Mouse (Mus musculus): ENCODE measurements around the gene Atg7.
A peak's percentile ranks its signal among the peaks of the same experiment; 100 is the strongest.
"Not testable (repeated sequence)": the region's sequence is repeated elsewhere in the genome, so short reads cannot be mapped to it uniquely, and the experiment has no call there.

Gene Atg7

GRCm38 (mm10) chr6:114882212-114882611, 239.3 kb downstream of the Atg7 start:
- no peak for DNase-seq (ENCODE audit: low spot score)

DNA sequence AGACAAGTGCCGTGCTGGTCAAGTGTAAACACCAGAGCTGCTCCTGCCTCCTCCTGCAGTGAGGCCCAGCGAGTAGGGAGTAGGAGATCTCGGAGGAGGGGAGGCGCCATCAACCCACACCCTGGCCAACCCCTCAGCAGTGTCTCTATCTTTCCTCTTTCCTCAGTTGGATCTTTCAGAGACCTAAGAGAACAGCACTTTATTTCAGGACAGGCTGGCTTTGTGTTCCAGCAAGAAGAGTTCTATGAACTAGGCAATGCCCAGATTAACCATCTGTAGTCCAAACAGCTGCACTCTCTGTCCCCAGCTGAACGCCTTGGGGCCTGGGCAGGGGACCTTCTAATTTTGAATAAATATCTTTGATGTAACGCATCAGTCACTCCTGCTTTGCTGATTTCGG, 239.8 kb downstream of the Atg7 start:
- DNase-seq (ENCODE audit: low spot score): no peak

- DNase-seq (ENCODE audit: low spot score): peak; percentile 69
Observed at GRCm38 (mm10) chr6:114883261-114883740, 240.4 kb downstream of the Atg7 start.

- DNase-seq (ENCODE audit: low spot score): no peak
Observed at GRCm38 (mm10) chr6:114885129-114885528, 242.2 kb downstream of the Atg7 start.

DNA sequence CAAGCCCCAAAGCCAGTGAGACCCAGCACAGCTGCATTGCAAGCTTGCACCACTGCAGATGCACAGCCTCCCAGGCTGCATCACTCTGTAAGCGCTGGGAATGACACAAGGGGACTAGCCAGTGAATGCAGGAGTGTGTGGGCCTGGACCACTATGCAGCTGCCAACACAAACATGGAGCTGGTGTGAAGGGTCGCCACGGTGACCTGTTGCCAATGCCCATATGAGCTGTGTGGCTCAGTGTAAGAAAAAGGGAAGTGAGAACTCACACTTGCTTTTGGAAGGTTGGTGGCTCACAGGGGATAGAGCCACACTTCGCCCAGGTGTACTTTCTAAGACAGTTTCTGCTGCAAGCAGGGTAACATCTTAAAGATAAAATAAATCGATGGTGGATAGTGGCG, 243.1 kb downstream of the Atg7 start:
- no peak for DNase-seq (ENCODE audit: low spot score)

DNA sequence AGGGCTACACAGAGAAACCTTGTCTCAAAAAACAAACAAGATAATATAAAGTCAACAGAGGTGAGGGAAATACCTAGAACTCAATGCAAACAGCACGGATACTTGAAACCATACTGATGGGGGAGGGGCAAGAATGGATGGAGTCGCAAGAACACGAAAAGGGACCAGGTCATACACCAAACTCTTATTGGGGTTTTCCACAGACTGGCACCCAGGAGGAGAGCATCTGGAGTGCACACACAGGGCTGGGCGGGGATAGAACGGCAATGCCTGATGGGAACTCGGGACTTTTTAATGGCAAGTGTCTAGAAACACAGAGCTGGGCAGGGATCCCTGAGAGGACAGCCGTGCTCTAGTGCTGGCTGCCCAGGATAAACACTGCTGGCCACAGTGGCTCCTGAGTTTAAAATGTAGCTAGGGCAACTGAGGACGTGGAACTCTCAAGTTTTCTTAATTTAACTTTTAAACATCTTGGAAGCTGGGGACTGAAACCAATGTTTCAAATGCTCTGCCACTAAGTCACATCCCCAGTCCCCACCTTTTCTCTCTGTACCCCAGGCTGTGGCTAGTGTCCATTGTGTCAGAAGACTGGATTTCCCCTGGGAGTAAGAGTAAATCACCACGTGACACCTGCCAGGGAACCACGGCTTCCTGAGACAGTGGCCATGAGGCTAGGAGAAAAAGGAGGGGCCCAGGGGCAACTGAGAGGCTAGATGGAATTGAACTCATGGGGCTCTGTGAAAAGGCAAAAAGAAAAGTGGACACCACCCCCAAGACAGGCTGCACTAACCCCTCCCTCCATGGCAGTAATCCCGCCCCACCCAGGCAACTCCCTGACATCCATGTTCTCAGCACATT, 243.8 kb downstream of the Atg7 start:
- no peak for DNase-seq (ENCODE audit: low spot score)

GRCm38 (mm10) chr6:114888922-114889321, 246.0 kb downstream of the Atg7 start:
- DNase-seq (ENCODE audit: low spot score): peak; percentile 44

DNA sequence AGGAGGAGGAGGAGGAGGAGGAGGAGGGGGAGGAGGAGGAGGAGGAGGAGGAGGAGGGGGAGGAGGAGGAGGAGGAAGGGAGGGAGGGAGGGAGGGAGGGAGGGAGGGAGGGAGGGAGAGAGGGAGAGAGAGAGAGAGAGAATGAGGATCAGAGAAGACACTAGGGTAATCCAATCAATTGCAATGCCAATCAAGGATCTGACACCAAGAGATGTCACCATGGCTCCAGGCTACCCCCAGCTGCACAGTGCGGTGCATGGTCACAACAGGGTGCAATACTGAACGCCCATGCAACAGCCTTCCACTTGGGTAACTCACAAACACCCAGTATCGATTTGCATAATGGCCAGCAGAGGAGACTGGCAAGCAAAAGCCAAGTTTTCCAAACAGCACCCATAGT, 247.1 kb downstream of the Atg7 start:
- not testable (repeated sequence) for DNase-seq (ENCODE audit: low spot score)

DNA sequence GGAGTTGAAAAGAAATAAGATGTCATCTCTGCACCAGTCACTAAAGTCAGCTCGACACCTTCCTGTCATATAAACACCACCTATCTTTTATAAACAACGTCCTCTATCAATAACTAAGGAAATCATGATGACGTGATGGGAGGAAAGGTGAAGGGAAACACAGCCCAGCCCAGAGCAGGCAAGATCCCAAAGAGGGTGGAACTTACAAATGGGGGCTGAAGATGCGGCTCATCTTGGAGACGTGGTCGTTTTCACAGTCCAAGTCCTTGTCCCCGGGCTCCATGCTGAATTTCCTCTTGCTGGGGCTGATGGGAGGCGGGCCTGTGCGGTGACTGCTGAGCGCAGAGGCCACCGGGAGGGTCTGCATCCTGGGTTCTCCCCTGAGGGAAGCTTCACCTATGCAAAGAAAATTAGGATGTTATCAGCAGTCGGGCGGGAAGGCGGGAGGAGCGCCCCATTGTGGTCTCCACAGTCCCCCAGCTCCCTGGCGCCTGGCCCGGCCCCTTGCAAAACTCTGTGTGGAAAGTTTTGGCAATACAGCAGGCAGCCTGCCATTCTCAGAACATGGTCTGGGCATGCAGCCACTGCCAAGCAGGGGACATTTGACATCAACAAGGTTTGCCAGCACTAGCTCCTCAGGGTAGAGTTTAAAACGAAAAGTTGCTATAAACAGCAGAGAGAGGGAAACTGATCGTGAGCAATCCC, 247.7 kb downstream of the Atg7 start:
- peak; percentile 53 for DNase-seq (ENCODE audit: low spot score)

DNA sequence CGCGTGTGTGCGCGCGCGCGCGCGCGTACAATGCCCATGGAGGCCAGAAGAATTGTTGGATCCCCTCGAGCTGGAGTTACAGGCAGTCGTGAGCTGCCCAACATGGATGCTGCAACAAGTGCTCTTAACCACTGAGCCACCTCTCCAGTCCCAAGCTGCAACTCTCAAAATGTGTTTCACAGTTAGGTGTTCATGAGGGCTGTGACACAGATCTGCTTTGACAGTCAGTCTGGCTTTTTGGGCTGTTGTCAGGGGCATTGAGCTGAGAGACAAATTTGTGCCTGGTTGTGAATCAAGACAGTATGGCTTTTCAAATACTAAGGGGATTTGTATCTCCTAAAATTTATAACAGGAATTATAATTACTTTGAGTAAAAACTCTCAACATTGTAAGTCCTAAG, 248.4 kb downstream of the Atg7 start:
- no peak for DNase-seq (ENCODE audit: low spot score)

DNA sequence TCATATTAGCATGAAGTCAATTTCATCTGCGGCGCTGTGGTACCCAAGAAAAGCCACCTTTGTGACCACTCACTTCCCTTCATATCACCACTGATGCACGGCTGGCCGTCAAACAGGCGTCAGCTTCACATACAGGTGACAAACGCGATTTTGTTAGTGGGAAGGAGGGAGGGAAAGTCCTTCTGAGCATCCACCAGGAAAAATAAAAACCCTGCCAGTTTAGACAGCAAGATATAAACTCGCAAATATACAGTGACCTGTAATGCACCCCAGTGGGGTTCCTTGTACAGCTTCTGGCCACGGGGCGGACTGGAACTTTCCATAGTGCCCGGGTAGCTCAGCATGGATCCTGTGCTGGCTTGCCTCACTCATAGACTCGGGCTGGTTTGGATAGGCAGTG, 248.9 kb downstream of the Atg7 start:
- DNase-seq (ENCODE audit: low spot score): no peak

DNA sequence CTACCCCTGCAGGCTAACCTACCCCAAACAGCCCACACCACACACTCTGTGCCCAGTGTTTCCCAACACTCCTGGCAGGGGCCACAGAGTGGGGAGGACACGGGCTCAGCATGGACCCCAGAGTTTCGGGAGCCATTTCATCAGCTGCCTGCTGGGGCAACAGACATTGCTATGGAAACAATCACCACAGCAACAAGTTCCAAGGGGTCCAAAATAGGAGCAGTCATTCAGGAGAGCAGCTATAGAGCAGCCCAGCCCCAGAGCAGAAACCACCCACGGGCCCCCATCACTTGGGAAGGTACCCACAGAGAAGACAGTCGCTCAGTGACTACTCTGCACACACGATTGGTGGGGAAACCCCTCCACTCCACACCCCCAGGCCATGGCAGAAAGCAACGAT, 249.5 kb downstream of the Atg7 start:
- no peak for DNase-seq (ENCODE audit: low spot score)

DNA sequence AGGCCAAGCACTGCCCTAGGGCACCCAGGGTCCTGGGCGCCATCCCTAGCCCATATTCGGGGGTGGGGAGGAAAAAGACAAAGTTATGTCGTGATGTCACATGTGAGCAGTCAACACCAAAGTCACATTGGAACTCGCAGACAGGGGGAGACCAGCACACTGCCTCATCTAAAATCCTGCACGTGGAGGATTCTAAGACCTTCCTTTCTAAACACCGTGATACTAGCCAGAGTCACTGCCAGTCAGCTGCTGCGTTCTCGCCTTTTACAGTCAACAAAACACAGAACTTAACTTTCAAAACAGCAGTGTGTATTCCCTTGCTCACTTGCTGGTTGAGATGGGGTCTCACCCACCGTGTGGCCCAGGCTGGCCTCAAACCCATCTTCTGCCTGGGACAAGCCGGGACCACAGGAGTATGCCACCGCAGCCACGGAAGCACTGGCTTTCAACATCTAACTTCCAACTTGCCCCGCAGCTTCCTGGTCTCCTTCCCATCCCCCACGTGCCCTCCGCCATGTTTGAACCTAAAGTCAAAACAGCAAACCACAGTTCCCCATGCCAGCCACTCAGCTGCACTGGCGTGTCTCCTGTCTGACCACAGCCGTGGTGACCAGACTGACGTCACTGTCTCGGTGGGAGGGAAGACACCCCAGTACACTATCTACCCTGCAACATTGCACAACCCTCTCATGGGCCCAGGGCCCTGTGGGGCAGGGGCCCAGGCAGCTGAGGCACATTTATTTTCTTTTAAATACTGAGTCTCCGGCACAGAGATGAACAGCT, 250.7 kb downstream of the Atg7 start:
- DNase-seq (ENCODE audit: low spot score): no peak

DNA sequence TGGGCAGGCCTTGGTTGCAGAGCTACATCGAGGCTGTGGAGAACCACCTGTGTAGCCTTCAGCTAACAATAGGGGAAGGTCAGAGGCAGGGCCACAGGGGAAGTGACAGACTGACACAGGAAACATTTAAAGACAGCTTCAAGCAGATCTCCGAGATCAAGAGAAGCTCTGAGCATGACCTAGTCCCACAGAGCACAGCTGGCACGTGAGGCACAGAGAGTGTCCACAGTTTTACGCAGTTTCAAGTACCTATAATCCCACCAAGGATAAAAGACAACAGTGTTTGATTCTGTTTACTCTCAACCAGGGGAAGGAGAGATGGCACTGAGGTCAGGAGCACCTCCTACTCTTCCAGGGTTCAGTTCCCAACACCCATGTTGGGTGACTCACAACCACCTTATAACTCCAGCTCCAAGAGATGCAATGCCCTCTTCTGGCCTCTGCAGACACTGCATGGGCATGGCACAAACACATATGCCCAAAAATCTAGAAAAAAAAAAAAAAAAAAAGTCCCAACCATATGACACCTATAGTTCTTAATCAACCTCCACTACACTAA, 251.7 kb downstream of the Atg7 start:
- DNase-seq (ENCODE audit: low spot score): no peak

GRCm38 (mm10) chr6:114895191-114895590, 252.3 kb downstream of the Atg7 start:
- no peak for DNase-seq (ENCODE audit: low spot score)

GRCm38 (mm10) chr6:114896281-114896680, 253.4 kb downstream of the Atg7 start:
- DNase-seq (ENCODE audit: low spot score): no peak

DNA sequence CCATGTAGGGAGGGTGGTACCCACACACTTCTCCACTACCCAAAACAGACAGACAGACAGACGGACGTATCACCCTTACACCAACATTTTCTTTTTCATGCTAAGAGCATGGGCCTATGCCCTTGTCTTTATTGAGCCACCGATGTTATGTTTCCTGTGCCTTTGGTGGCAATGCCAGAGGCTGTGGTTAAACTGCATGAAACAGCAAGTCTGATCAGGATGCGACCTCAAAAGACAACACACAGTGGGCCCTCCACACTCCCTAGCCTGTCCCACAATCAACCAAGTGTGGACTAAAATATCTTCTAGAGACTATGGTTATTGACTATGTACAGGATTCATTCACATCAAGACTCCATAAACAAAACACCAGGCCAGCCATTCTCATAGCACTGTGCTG, 256.1 kb downstream of the Atg7 start:
- no peak for DNase-seq (ENCODE audit: low spot score)

- DNase-seq (ENCODE audit: low spot score): no peak
Observed at GRCm38 (mm10) chr6:114899652-114900051, 256.8 kb downstream of the Atg7 start.

DNA sequence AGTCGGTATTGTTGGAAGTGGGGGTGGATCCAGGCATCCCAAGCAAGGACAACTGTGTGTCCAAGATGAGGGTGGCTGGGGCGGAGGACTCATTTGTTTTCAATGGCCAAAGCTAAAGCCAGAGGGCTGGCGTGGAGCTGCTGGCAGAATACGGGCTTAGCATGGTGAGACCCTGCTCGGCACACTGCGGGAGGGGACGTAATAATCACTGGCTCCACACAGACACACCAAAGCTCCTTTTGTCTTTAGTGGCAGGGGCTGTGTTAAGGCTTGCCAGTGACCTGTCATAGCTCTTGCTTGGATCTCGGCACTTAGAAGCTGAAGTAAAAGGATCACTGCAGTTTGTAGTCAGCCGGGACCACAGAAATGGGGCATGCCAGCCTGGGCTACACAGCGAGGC, 257.3 kb downstream of the Atg7 start:
- DNase-seq (ENCODE audit: low spot score): no peak

DNA sequence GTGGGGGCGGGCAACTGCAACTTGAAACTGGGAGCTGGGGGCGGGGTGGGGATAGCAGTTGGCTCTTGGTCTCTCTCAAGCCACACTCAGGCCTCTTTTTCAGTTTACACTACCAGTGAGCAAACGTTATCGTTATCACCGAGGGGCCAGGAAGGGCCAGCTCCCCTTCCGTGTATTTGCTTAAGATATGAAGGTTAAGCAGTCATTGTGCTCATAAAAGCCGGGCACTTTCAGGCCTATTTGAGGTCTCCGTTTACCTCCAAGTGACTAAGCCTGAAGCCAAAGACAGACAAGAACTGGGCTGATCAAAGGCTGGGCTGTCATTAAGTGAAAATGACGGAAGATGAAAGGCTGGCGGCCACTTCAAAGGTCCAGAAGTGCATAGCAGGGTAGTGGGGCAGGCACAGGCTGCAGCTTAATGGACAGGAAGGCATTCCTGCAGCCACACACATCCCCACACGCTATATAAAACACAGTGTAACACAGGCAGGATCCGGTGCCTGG, 258.5 kb downstream of the Atg7 start:
- peak; percentile 61 for DNase-seq (ENCODE audit: low spot score)

DNA sequence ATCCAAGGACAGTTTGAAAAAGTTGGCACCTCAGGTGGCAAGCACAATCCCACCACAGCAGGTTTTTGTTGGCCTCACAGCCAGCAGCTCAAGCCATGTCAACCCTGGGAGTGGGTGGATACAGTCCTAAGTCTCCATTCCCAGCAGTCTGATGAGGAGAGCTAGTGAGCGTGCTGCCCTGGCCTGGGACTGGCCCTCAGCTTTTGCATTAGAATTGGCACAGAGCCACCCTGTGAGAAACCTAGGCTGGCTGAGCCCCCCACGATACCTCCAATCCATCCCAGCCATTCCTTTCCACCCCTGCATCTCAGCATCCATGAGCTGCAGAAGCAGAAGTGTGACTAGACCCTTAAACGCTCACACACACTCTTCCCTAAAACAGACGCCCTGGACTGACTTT, 259.0 kb downstream of the Atg7 start:
- DNase-seq (ENCODE audit: low spot score): no peak

DNA sequence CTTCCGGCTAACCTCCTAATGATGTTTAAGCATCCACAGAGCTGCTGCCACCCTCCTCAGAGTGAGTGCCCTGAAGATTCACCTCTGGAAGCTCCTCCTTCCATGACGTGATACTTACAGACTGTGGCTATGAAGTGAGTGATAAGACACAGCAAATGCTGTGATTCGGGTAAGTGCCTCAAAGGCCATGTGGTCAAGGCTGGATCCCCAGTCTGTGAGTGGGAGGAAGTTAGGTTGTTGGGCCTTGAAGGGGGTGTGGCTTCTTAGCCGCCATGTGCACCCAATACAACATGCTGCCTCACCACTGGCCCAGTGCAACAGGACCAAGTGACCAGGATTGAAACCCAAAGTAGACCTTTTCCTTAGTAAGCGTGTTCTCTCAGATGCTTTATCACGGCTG, 261.3 kb downstream of the Atg7 start:
- DNase-seq (ENCODE audit: low spot score): no peak
